Mouse (Mus musculus) heart, embryonic 12.5 days (tissue): ENCODE results near the gene Ankrd27. TPM values are rescaled to one million over a fixed set of nuclear protein-coding genes. Genes with fewer than 3 reads are reported as not detected.
"Not testable (repeated sequence)": the region's sequence is repeated elsewhere in the genome, so short reads cannot be mapped to it uniquely, and the experiment has no call there.

Experiments used
- ATAC-seq: fragments of 200-750 bp; cut with Nextera tagmentation; 2 replicates; pipeline ENCODE4 v1.8.0; 2017; ENCODE audit warnings: moderate TSS enrichment, moderate library complexity; ENCODE audit not compliant: insufficient number of reproducible peaks, low FRiP score
- H3K27ac ChIP-seq: fragments of 300-500 bp; sonication (generic); 2 replicates; pipeline ENCODE4 v1.5.1; 2016; ENCODE audit warnings: mild to moderate bottlenecking, moderate library complexity; ENCODE audit not compliant: poor library complexity, severe bottlenecking
- H3K27me3 ChIP-seq: fragments of 300-500 bp; sonication (generic); replicated peaks from 2 replicates; pipeline ENCODE4 v1.6.1; 2016; ENCODE audit warnings: mild to moderate bottlenecking, moderate library complexity
- H3K36me3 ChIP-seq: fragments of 300-500 bp; sonication (generic); 2 replicates; pipeline ENCODE4 v1.6.1; 2016; ENCODE audit warnings: mild to moderate bottlenecking, moderate library complexity
- H3K4me1 ChIP-seq: fragments of 300-500 bp; sonication (generic); replicated peaks from 2 replicates; pipeline ENCODE4 v1.6.1; 2016; ENCODE audit warnings: mild to moderate bottlenecking
- H3K4me2 ChIP-seq: fragments of 300-500 bp; sonication (generic); 2 replicates; pipeline ENCODE4 v1.6.1; 2016; ENCODE audit warnings: mild to moderate bottlenecking, moderate library complexity
- H3K4me3 ChIP-seq: fragments of 300-500 bp; sonication (generic); 2 replicates; pipeline ENCODE4 v1.5.1; 2016; ENCODE audit warnings: mild to moderate bottlenecking
- H3K9ac ChIP-seq: fragments of 300-500 bp; sonication (generic); 2 replicates; pipeline ENCODE4 v1.6.1; 2016; ENCODE audit warnings: mild to moderate bottlenecking, moderate library complexity
- H3K9me3 ChIP-seq: fragments of 300-500 bp; sonication (generic); replicated peaks from 2 replicates; pipeline ENCODE4 v1.6.1; 2016; ENCODE audit warnings: mild to moderate bottlenecking, moderate library complexity
- WGBS: fragments of 180-500 bp; shearing (Covaris S2); methylation state at CpG from one replicate; pipeline ENCODE4 v1.1.7; 2016; 5-methylcytosine and 5-hydroxymethylcytosine counted together
- polyA plus RNA-seq: library from polyadenylated mRNA; unstranded; fragments of >200 nt; fragmentation: Nextera tagmentation; extraction: Ambion mirVana; gene quantifications from 2 replicates; pipeline ENCODE4 v1.2.1, GENCODE M21; 2016

The Ankrd27 gene
- polyA plus RNA-seq, 1 experiment from 2014 or later = 23.6 TPM

DNA sequence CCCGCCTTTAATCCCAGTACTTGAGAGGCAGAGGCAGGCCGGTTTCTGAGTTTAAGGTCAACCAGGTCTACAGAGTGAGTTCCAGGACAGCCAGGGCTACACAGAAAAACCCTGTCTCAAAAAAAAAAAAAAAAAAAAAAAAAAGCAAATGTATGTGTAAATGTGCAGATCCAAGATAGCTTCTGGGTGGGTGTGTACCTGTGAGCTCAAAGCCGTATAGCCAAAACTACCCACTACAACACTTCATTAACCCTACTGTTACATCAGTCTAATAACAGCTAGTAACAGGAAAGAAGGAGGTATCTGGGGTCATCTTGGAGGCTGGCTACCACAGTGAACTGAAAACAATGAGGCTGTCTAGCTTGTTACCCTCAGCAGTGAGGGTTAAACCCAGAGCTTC lies 26.2 kb upstream of the Ankrd27 start:
- peaks cover 15% of the 10 kb centered on the region for H3K4me1 ChIP-seq
- no peaks in the 10 kb centered on the region for H3K9me3 ChIP-seq
- ATAC-seq = no peak
- H3K4me2 ChIP-seq = no peak overlapping the region
- no peaks in the 10 kb centered on the region for H3K36me3 ChIP-seq
- H3K27me3 ChIP-seq = no peaks in the 10 kb centered on the region
- no peak overlapping the region for H3K27ac ChIP-seq
- no peak overlapping the region for H3K4me3 ChIP-seq
- H3K9ac ChIP-seq = no peak overlapping the region
- WGBS = 87% methylated on average over 3 of the region's 3 CpGs

DNA sequence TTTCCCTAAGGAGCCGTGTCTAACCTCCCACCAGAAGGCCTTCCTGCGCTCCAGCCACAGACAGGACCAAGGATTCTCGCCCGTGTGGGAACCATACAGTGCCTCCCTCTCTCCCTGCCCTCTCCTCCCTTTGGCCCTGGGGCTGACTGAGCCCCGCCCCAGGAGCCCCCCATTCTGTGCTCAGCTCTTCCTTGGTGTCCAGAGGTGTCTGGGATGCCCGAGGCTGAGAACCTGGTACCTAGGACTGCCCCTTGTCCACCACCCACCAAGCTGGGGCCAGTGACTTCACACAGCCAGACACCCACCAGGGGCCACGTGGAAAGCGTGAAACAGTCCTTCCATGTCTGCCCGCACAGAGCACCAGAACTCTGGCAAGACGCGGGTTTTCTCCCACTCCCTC lies 23.0 kb upstream of the Ankrd27 start:
- Histone ChIP-seq H3K27ac (no peak overlapping the region), H3K27me3 (no peaks in the 10 kb centered on the region), H3K9ac (no peak overlapping the region), H3K4me3 (no peak overlapping the region), H3K4me1 (0 out of 2 replicates have a peak, but pooled peaks cover under 1% of the 10 kb centered on the region), H3K4me2 (no peak overlapping the region), H3K36me3 (no peaks in the 10 kb centered on the region), H3K9me3 (no peaks in the 10 kb centered on the region)
- ATAC-seq = no peak
- 57% methylated on average over 11 of the region's 11 CpGs for WGBS

DNA sequence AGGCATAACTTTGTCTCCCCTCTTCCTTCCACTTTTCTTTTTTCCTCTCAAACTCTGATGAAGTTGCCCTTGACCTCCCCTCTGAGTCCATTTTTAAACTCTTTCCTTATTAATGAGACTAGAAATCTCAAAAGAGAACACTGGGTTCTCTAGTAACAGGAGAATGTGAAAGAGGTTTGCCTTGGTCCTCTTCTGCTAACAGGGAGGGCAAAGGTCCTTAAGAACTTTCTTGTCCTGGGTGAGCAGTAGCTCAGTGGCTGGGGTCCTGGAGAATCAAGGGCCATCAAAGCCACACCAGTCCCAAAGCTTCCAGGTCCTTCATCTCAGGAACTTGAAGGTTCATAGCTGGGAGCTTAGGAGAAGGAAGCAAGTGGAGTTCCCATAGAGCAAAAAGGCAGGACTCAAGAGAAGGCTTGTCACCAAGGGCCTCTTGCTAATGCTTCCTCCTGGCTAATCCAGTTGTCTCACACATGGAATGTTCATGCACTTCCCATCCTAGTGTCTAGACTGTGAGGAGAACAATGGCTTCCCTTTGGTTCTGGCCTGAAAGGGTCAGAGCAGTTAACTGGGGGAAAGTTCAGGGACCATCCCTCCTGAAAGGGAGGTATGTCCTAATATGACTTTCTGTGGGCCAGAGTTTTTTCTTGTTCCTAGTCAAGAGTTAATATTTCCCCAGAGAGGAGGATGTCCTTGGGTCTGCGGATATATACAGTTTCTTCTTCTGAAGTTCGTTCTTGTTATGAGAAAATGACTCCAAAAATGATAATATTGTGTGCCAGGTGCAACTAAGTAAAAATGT lies 21.8 kb upstream of the Ankrd27 start:
- H3K4me1 ChIP-seq = no peaks in the 10 kb centered on the region
- no peak overlapping the region for H3K4me2 ChIP-seq
- no peak for ATAC-seq
- no peak overlapping the region for H3K9ac ChIP-seq
- no peak overlapping the region for H3K4me3 ChIP-seq
- no peak overlapping the region for H3K27ac ChIP-seq
- H3K9me3 ChIP-seq = no peaks in the 10 kb centered on the region
- WGBS = 84% methylated on average over 2 of the region's 2 CpGs
- no peaks in the 10 kb centered on the region for H3K36me3 ChIP-seq
- no peaks in the 10 kb centered on the region for H3K27me3 ChIP-seq

DNA sequence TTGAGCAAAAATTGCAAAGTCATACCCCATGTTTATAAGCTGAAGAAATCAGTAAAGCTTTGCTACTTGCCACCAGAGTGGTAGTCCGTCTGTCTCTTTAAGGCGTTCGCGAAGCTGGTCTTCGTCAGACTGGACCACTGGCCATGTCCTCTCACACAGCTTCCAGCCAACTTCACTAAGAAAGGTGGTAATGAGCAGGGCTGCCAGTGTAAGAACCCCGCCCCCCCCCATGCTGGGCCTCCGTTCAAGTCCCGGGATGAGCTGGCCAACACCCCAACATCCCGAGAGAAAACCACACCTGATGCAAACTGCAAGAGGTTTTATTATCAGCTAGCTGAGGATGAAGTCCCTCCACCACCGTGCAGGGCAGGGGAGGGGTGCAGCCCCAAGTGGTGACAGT lies 21.2 kb upstream of the Ankrd27 start:
- not testable (repeated sequence) for H3K4me1 ChIP-seq, ATAC-seq, H3K4me2 ChIP-seq, H3K36me3 ChIP-seq, H3K27ac ChIP-seq, H3K27me3 ChIP-seq, H3K9me3 ChIP-seq, H3K9ac ChIP-seq, H3K4me3 ChIP-seq
- 77% methylated on average over 10 of the region's 10 CpGs for WGBS

DNA sequence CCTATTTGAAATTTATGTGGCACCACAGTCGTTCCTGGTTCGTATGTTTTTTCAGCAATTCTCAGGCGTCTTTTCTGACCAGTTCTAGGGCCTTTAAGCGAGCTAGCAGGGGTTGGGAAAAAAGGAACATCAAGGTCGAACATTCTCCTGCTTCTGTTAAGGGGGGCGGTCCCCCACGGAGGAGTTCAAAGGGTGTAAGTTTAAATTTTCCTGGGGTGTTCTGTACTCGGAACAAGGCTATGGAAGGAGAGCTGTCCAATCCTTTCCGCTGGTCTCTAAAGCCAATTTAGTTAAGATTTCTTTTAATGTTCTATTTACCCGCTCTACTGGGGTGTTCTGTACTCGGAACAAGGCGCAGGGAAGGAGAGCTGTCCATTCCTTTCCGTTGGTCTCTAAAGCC lies 20.1 kb upstream of the Ankrd27 start:
- H3K36me3 ChIP-seq, H3K9ac ChIP-seq, ATAC-seq, H3K4me3 ChIP-seq, H3K27ac ChIP-seq, H3K4me1 ChIP-seq, H3K27me3 ChIP-seq, H3K4me2 ChIP-seq, H3K9me3 ChIP-seq: not testable (repeated sequence)
- 79% methylated on average over 13 of the region's 13 CpGs for WGBS

DNA sequence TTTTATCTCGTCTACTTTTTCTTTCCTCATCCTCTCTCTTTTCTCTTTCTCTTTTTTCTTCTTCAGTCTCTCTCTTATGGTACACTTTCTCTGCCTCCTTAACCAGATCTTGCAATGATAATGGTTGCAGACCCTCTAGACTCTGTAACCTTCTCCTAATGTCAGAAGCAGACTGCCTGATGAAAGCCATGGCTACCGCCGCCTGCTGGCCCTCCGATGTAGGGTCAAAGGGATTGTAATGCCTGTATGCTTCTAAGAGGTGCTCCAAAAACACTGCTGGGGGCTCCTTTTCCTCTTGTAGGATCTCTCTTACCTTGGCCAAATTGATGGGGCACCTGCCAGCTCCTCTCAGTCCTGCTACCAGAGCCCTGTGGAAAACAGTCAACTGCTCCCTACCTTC lies 16.3 kb upstream of the Ankrd27 start:
- not testable (repeated sequence) for H3K4me3 ChIP-seq, ATAC-seq, H3K4me1 ChIP-seq, H3K9ac ChIP-seq, H3K27me3 ChIP-seq, H3K36me3 ChIP-seq, H3K4me2 ChIP-seq, H3K27ac ChIP-seq, H3K9me3 ChIP-seq
- 83% methylated on average over 4 of the region's 4 CpGs for WGBS

DNA sequence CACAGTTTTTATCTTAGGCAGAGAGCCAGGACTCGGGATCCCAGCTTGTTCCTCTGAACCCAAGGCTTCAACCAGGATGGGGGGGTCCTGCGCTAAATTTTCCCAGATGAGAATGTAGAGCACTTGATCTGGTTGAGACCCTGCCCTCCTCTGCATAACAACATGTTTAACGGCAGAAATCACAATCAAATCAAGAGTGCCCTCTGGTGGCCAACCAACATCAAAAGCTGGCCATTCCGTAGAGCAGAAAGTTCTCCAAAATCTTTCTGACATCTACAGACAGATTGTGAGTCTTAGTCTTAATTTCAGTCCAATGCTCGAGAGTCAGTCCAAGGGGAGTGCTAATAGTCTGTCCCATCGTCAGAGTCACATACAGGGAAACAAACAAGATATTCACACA lies 15.2 kb upstream of the Ankrd27 start:
- ATAC-seq = not testable (repeated sequence)

DNA sequence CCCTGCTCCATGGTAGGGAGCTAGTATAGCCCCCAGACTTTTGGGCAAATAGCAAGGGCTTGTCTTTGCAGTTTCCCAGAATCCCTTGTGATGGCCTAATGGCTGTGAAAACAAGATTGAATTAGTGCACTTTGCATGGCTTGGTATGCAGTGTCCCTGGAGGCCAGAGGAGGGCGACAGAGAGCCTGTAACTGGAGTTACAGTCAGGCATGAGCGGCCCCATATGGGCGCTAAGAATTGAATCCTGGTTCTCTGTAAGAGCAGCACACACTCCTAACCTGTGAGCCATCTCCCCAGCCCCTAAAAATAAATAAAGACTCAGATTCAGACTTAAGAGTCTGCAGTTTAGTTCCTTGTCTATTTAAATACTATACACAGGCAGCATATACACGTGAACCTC lies 6.2 kb upstream of the Ankrd27 start:
- Histone ChIP-seq H3K36me3 (no peaks in the 10 kb centered on the region), H3K4me3 (no peak overlapping the region), H3K9ac (no peak overlapping the region), H3K9me3 (no peaks in the 10 kb centered on the region), H3K4me1 (peaks cover 13% of the 10 kb centered on the region), H3K27ac (no peak overlapping the region), H3K27me3 (peaks cover 25% of the 10 kb centered on the region), H3K4me2 (no peak overlapping the region)
- ATAC-seq = no peak
- WGBS = 33% methylated on average over 4 of the region's 4 CpGs

More for the DNA sequence above, 15.2 kb upstream of the Ankrd27 start:
- H3K27ac ChIP-seq, H3K4me3 ChIP-seq, H3K4me1 ChIP-seq, H3K9me3 ChIP-seq, H3K36me3 ChIP-seq, H3K27me3 ChIP-seq, H3K9ac ChIP-seq, H3K4me2 ChIP-seq: not testable (repeated sequence)
- WGBS = 18% methylated on average over 6 of the region's 6 CpGs

DNA sequence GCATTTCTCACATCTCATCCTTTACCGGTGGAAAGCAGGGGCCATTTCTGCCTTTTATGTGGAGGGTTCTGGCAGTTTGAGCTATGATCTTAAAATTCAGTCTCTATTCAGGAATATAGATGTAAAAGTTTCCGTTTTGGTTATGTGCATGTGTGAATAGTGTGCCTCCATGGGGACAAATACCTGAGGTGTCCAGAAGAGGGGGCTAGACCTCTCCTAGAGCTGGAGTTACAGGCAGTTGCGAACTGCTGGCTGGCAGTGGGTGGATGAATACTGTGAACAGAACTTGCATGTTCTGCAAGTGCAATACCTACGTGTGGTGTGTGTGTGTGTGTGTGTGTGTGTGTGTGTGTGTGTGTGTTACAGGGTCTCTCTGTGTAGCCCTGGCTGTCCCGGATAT lies 3.3 kb upstream of the Ankrd27 start:
- H3K9me3 ChIP-seq = no peaks in the 10 kb centered on the region
- ATAC-seq = no peak
- no peak overlapping the region for H3K9ac ChIP-seq
- peaks cover 26% of the 10 kb centered on the region for H3K27me3 ChIP-seq
- no peak overlapping the region for H3K4me3 ChIP-seq
- H3K4me1 ChIP-seq = peaks cover 24% of the 10 kb centered on the region
- H3K4me2 ChIP-seq = no peak overlapping the region
- no peaks in the 10 kb centered on the region for H3K36me3 ChIP-seq
- H3K27ac ChIP-seq = no peak overlapping the region
- 72% methylated on average over 5 of the region's 5 CpGs for WGBS

DNA sequence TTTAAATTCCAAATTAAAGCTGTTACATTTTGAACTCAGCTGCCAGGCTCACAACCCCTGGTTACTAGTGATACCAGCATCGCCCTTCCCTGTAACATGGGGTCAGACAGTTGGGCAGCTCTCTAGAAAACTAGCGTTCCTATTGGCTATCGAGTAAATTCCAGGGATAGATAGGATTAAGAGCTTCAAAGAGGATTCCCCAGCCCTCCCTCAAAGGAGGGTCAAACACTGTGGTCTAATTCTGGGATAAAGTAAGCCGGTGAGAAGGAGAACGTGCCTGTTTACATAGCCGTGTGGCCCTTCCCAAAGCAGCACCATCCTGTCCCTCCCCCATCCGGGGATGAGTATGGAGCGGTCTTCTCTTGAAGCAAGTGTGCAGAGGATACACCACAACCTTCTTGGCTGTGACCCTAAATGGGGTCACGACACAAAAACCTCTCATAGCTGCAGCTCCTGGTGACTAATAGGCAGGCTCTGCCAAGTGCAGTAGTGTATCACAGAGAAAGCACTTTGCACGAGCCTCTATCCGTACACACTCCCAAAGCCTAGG lies 2.5 kb upstream of the Ankrd27 start:
- Histone ChIP-seq H3K27me3 (peaks cover 26% of the 10 kb centered on the region), H3K27ac (no peak overlapping the region), H3K9ac (no peak overlapping the region), H3K36me3 (no peaks in the 10 kb centered on the region), H3K9me3 (no peaks in the 10 kb centered on the region), H3K4me1 (peaks cover 29% of the 10 kb centered on the region), H3K4me3 (peak overlapping the region; percentile 88; the same call in 1 of the 2 replicates), H3K4me2 (peak overlapping the region; percentile 100)
- WGBS = 7% methylated on average over 11 of the region's 11 CpGs
- ATAC-seq = no peak

DNA sequence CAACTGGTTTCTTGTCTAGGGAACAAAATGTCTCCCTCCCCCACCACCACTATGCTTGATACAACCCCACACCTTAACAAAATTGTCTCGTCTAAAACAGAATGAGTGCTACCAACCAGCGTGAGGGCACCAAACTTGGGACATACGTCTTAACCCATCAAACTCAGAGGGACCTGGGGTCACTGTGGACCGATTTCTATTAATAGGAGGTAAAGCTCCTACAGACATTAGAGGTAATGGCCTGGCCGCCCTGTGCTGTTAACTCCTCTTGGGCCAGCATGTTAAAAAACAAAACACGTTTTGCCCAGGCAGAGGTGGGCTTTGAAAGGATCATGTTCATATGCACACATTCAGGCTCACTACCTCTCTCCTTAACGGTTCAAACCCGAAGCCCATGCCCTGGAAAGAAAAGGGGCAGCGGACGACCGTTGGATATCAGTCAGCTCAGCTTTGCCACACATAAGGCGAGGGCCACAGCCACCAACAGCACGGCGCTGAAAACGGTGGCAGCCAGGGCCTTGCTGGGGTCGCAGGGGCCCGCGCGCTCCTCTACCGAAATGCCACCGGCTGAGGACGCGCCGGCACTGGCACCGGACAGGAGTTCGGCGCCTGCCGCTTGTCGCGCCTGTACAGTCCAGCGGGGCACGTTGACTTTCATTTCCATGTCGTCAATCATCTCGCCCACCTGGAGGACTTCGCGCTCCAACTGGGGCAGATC lies 1.8 kb upstream of the Ankrd27 start:
- Histone ChIP-seq H3K9ac (peak overlapping the region; percentile 64), H3K4me1 (peaks cover 29% of the 10 kb centered on the region), H3K4me3 (peak overlapping the region; percentile 88), H3K27me3 (peaks cover 26% of the 10 kb centered on the region), H3K36me3 (no peaks in the 10 kb centered on the region), H3K27ac (no peak overlapping the region), H3K9me3 (no peaks in the 10 kb centered on the region), H3K4me2 (peak overlapping the region; percentile 100)
- ATAC-seq = no peak
- 4% methylated on average over 34 of the region's 36 CpGs for WGBS
